Mouse (Mus musculus): ENCODE measurements at regions not wholly inside any gene's neighbourhood (a gene's known extent, or its start where the extent isn't known, plus 50 kb on each side); places are given as distances from the start of the nearest gene placed in this dataset.

GRCm38 (mm10) chr5:111957698-111958097 lies 224.0 kb downstream of the Gm26897 start:
- no peak for TF ChIP-seq CTCF (IDR thresholded peaks at IDR 0.05; ENCODE audit: low read depth, low read length)
- TF ChIP-seq POLR2A (IDR thresholded peaks at IDR 0.05; ENCODE audit: borderline replicate concordance, low read depth, low read length), result no peak

All from bone marrow macrophage, adult 2 months (primary cell).